ENCODE assay signal across 13 mouse cellular contexts in the genomic region with DNA sequence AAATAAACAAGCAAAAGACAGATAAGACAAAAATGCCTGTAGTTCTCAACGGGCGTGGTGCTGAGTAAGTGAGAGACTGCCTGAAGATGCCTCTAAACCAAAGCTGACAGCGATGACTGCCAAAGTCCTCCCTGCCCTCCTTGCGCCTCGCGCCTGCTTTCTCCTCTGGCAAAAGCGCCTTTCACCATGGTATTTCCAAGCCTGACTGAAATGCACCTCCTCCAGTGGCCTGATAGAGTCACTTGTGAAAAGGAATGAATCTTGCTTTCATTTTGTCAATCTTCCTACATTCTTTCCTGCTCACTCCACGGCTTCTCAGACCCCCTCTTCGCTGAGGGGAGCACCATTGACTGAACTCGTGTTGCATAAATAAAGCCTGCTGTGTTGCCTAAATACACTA.
DNase-seq lines count a peak whose midpoint lies in the region; ATAC-seq and TF ChIP-seq lines count a peak whose summit lies in the region.
"Had no signal": no experiment of that assay in that cellular context is flagged by ENCODE, and none has a peak within 500 bp of the region (broad histone marks: within the 10 kb centered on the region; RNA-seq: fewer than 3 reads in every experiment).

No protein-coding gene starts in this region.

- H3K27me3 ChIP-seq in lung, embryonic 16.5 days (ENCODE audit: control insufficient read depth, insufficient read depth, low read depth, low read length), result no peaks in the 10 kb centered on the region
- H3K27me3 ChIP-seq in embryonic facial prominence, embryonic 14.5 days (replicated peaks; ENCODE audit: control insufficient read depth, insufficient read depth, low read length), result no peaks in the 10 kb centered on the region
- H3K27me3 ChIP-seq in hindbrain, postnatal 0 days (ENCODE audit: insufficient read depth, low read length), result no peaks in the 10 kb centered on the region
- H3K27me3 ChIP-seq: megakaryocyte, embryonic 14.5 days had no signal

- H3K4me1 ChIP-seq in lung, embryonic 16.5 days (replicated peaks; ENCODE audit: control insufficient read depth, insufficient read depth, low read length), result no peaks in the 10 kb centered on the region
- H3K4me1 ChIP-seq in embryonic facial prominence, embryonic 14.5 days (ENCODE audit: control insufficient read depth, insufficient read depth, low read length), result no peaks in the 10 kb centered on the region
- H3K4me1 ChIP-seq in hindbrain, postnatal 0 days (ENCODE audit: insufficient read depth, low read length), result no peaks in the 10 kb centered on the region
- H3K4me1 ChIP-seq: megakaryocyte, embryonic 14.5 days had no signal

- 0 out of 2 replicates have a peak overlapping the region, but pooled peaks have one; percentile 4 for H3K4me2 ChIP-seq in lung, embryonic 16.5 days (ENCODE audit: low read depth, low read length)
- 0 out of 2 replicates have a peak overlapping the region, but pooled peaks have one; percentile 0 for H3K4me2 ChIP-seq in embryonic facial prominence, embryonic 14.5 days (ENCODE audit: low read depth, low read length)
- H3K4me2 ChIP-seq in hindbrain, postnatal 0 days (ENCODE audit: low read depth, low read length), result peak overlapping the region; percentile 34

- no peak overlapping the region for H3K27ac ChIP-seq in lung, embryonic 16.5 days (ENCODE audit: low read length)
- H3K27ac ChIP-seq in embryonic facial prominence, embryonic 14.5 days (replicated peaks; ENCODE audit: low read depth, low read length), result no peak overlapping the region
- no peak overlapping the region for H3K27ac ChIP-seq in hindbrain, postnatal 0 days

- no peak overlapping the region for H3K9ac ChIP-seq in lung, embryonic 16.5 days (ENCODE audit: low read length)
- no peak overlapping the region for H3K9ac ChIP-seq in embryonic facial prominence, embryonic 14.5 days (ENCODE audit: low read depth, low read length)
- H3K9ac ChIP-seq in hindbrain, postnatal 0 days (replicated peaks; ENCODE audit: low read length), result no peak overlapping the region

- WGBS in lung, embryonic 16.5 days, result 22% methylated on average over 10 of the region's 10 CpGs
- 29% methylated on average over 10 of the region's 10 CpGs for WGBS in embryonic facial prominence, embryonic 14.5 days
- 6% methylated on average over 10 of the region's 10 CpGs for WGBS in hindbrain, postnatal 0 days

- no peak for DNase-seq in lung, postnatal 25 days (ENCODE audit: low spot score)
- no peak for DNase-seq in embryonic facial prominence, embryonic 14.5 days (ENCODE audit: low spot score)
- DNase-seq in hindbrain, postnatal 0 days (ENCODE audit: low spot score), result peak; percentile 45
- DNase-seq in urinary bladder, postnatal 14 days (ENCODE audit: low spot score), result no peak
- DNase-seq in right cerebral cortex, postnatal 4 days, result no peak
- DNase-seq in adrenal gland, postnatal 10 days, result no peak
- DNase-seq: gastrocnemius, postnatal 36 days; liver; right cerebral cortex, adult 18-20 months; thymus, postnatal 14 days had no signal

- no peak overlapping the region for H3K4me3 ChIP-seq in lung, embryonic 16.5 days (ENCODE audit: low read length)
- no peak overlapping the region for H3K4me3 ChIP-seq in embryonic facial prominence, embryonic 14.5 days (ENCODE audit: low read depth, low read length)
- H3K4me3 ChIP-seq in hindbrain, postnatal 0 days (ENCODE audit: low read length), result no peak overlapping the region
- H3K4me3 ChIP-seq: megakaryocyte, embryonic 14.5 days had no signal

- no peak for ATAC-seq in lung, embryonic 16.5 days (ENCODE audit: low read depth)
- ATAC-seq in embryonic facial prominence, embryonic 14.5 days (ENCODE audit: low read depth), result no peak
- ATAC-seq in hindbrain, postnatal 0 days, result 0 out of 2 replicates have a peak, but pooled peaks have one; percentile 27

- TF ChIP-seq CTCF in hindbrain, postnatal 0 days (IDR thresholded peaks at IDR 0.05; ENCODE audit: low read depth), result no peak

- H3K36me3 ChIP-seq in lung, embryonic 16.5 days (ENCODE audit: control insufficient read depth, insufficient read depth, low read length), result no peaks in the 10 kb centered on the region
- H3K36me3 ChIP-seq in embryonic facial prominence, embryonic 14.5 days (ENCODE audit: control insufficient read depth, insufficient read depth, low read length), result no peaks in the 10 kb centered on the region
- no peaks in the 10 kb centered on the region for H3K36me3 ChIP-seq in hindbrain, postnatal 0 days (ENCODE audit: insufficient read depth, low read length)
- H3K36me3 ChIP-seq: G1E had no signal

- no peaks in the 10 kb centered on the region for H3K9me3 ChIP-seq in lung, embryonic 16.5 days (ENCODE audit: control insufficient read depth, low read length)
- H3K9me3 ChIP-seq in embryonic facial prominence, embryonic 14.5 days (ENCODE audit: control insufficient read depth, low read length), result no peaks in the 10 kb centered on the region
- H3K9me3 ChIP-seq in hindbrain, postnatal 0 days (ENCODE audit: low read length), result no peaks in the 10 kb centered on the region
